Mouse (Mus musculus): Measurements from ENCODE around the gene Ifih1. TPM values are rescaled to one million over a fixed set of nuclear protein-coding genes. Genes with fewer than 3 reads are reported as not detected.

Gene Ifih1
- polyA plus RNA-seq, 1 experiment from 2014 or later = 3.3 TPM

DNA sequence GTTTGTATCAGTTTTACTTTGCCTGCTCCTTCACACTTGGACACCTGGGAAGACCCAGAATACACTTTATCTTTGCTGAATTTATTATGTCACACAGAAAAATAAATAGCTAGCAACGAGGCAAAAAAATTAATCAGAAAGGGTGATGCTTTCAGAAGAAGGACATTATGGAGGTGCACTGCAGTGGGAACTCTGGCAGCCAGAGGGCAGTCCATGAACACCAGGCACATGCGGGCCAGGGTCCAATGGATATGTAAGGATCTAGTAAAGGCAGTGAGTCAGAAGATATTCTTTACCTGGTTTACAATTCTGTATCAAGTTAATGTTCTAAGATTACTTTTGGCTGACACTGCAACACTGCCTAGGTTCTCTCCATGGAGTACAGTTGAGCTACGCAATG is 96.4 kb downstream of the Ifih1 start:
- Histone ChIP-seq H3K4me2 (no peak overlapping the region), H3K9me3 (replicated peaks) (no peaks in the 10 kb centered on the region), H3K4me1 (replicated peaks) (no peaks in the 10 kb centered on the region), H3K27ac (no peak overlapping the region), H3K36me3 (no peaks in the 10 kb centered on the region), H3K9ac (no peak overlapping the region), H3K27me3 (no peaks in the 10 kb centered on the region), H3K4me3 (replicated peaks) (no peak overlapping the region)
- DNase-seq = no peak
- 64% methylated on average over 3 of the region's 3 CpGs for WGBS (ENCODE audit: insufficient replicate concordance)
- ATAC-seq (ENCODE audit: low read depth) = no peak

DNA sequence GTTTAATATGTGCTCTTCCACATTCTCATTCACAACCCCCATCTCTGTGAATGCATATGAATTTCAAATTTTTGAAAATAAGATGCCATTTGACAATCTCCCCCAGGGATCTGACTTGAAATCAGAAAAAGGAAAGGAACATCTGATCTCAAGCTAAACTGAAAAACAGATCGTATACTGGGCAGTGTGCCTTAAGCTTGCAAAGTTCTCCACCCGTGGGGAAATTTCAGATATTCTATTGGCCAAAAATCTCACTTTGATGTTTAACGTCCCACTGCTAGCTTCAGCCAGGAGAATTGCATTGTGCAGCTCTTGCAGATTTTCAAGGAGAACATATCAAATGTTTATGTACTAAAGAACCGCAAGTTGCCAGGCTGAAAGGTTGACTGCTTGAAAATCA is 96.9 kb downstream of the Ifih1 start:
- Histone ChIP-seq H3K4me2 (no peak overlapping the region), H3K4me3 (replicated peaks) (no peak overlapping the region), H3K27me3 (no peaks in the 10 kb centered on the region), H3K9me3 (replicated peaks) (no peaks in the 10 kb centered on the region), H3K27ac (no peak overlapping the region), H3K36me3 (no peaks in the 10 kb centered on the region), H3K4me1 (replicated peaks) (no peaks in the 10 kb centered on the region), H3K9ac (no peak overlapping the region)
- ATAC-seq (ENCODE audit: low read depth) = no peak
- 66% methylated on average over 4 of the region's 4 CpGs for WGBS (ENCODE audit: insufficient replicate concordance)
- no peak for DNase-seq

DNA sequence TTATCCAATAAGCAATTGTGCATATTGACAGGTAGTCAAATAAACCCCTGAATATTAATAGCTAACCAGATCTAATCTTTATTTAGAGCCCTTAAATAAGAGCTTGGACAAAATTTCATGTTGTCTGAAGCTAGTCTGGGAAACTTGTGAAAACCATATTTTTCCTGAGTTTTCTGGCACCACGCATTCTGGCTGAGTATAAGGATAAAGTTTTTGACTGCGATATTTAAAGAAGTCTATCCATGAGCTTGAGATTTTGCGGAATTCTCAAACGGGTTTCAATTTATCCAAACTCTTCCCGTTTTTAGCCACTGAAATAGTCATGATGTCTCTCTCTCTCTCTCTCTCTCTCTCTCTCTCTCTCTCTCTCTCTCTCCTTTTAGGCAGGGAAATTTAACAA is 98.0 kb downstream of the Ifih1 start:
- Histone ChIP-seq H3K4me1 (replicated peaks) (no peaks in the 10 kb centered on the region), H3K9ac (no peak overlapping the region), H3K4me2 (no peak overlapping the region), H3K36me3 (no peaks in the 10 kb centered on the region), H3K9me3 (replicated peaks) (no peaks in the 10 kb centered on the region), H3K27me3 (no peaks in the 10 kb centered on the region), H3K27ac (no peak overlapping the region), H3K4me3 (replicated peaks) (no peak overlapping the region)
- no peak for DNase-seq
- WGBS (ENCODE audit: insufficient replicate concordance) = 75% methylated on average over 5 of the region's 5 CpGs
- ATAC-seq (ENCODE audit: low read depth) = no peak

Other genes starting within 250 kb of the Ifih1 start
- 3.4 and 5.5 TPM in 2 replicates for gene Dpp4, start 234.0 kb downstream of the Ifih1 start, polyA plus RNA-seq (2015; fragmentation: Nextera tagmentation; extraction: Ambion mirVana)
- 0.13 TPM in 1 of 2 replicates, not detected in the other for gene Gcg, start 162.6 kb downstream of the Ifih1 start, polyA plus RNA-seq (2015; fragmentation: Nextera tagmentation; extraction: Ambion mirVana)
- 0.40 and 0.54 TPM in 2 replicates for gene Fap, start 72.2 kb downstream of the Ifih1 start, polyA plus RNA-seq (2015; fragmentation: Nextera tagmentation; extraction: Ambion mirVana)
- 1.9 and 2.2 TPM in 2 replicates for gene Gca, start 18.0 kb upstream of the Ifih1 start, polyA plus RNA-seq (2015; fragmentation: Nextera tagmentation; extraction: Ambion mirVana)